Mouse (Mus musculus) liver, postnatal 0 days (tissue): ENCODE data around the gene Armc8. TPM values are rescaled to one million over a fixed set of nuclear protein-coding genes. Genes with fewer than 3 reads are reported as not detected.
A peak's percentile ranks its signal among the peaks of the same experiment; 100 is the strongest.

Source experiments
- ATAC-seq: fragments of 200-750 bp; cut with Nextera tagmentation; 2 replicates; pipeline ENCODE4 v1.8.0; 2017; ENCODE audit warnings: mild to moderate bottlenecking, moderate library complexity
- DNase-seq: peaks from one replicate; pipeline ENCODE4 v3.0.0-alpha.2; 2016
- H3K27ac ChIP-seq: fragments of 300-500 bp; sonication (generic); 2 replicates; pipeline ENCODE4 v1.5.1; 2014; ENCODE audit warnings: antibody characterized with exemption, moderate library complexity, mild to moderate bottlenecking, low read depth
- H3K27me3 ChIP-seq: fragments of 300-500 bp; sonication (generic); 2 replicates; pipeline ENCODE4 v1.6.1; 2014; ENCODE audit warnings: low read length, control low read depth, mixed read lengths; ENCODE audit not compliant: insufficient read depth
- H3K36me3 ChIP-seq: fragments of 300-500 bp; sonication (generic); replicated peaks from 2 replicates; pipeline ENCODE4 v1.6.1; 2014; ENCODE audit warnings: mild to moderate bottlenecking, control low read depth, low read length, moderate library complexity, mixed read lengths; ENCODE audit not compliant: insufficient read depth
- H3K4me1 ChIP-seq: fragments of 300-500 bp; sonication (generic); 2 replicates; pipeline ENCODE4 v1.6.1; 2014; ENCODE audit warnings: antibody characterized with exemption, mild to moderate bottlenecking, control low read depth; ENCODE audit not compliant: insufficient read depth
- H3K4me2 ChIP-seq: fragments of 300-500 bp; sonication (generic); 2 replicates; pipeline ENCODE4 v1.6.1; 2014; ENCODE audit warnings: low read depth, mild to moderate bottlenecking, low read length, moderate library complexity, mixed read lengths
- H3K4me3 ChIP-seq: fragments of 300-500 bp; sonication (generic); 2 replicates; pipeline ENCODE4 v1.5.1; 2014; ENCODE audit warnings: low read depth, low read length
- H3K9ac ChIP-seq: fragments of 300-500 bp; sonication (generic); replicated peaks from 2 replicates; pipeline ENCODE4 v1.6.1; 2014; ENCODE audit warnings: mild to moderate bottlenecking, moderate library complexity
- H3K9me3 ChIP-seq: fragments of 300-500 bp; sonication (generic); 2 replicates; pipeline ENCODE4 v1.6.1; 2016; ENCODE audit warnings: mild to moderate bottlenecking, control low read depth, low read length, mixed read lengths
- CTCF ChIP-seq: sonication (generic); IDR thresholded peaks from 2 replicates; pipeline ENCODE4 v1.5.1; 2016; ENCODE audit warnings: antibody characterized with exemption, low read depth
- EP300 ChIP-seq: IDR thresholded peaks from 2 replicates; pipeline ENCODE4 v1.6.1; 2016; ENCODE audit warnings: antibody characterized with exemption, low read depth, mild to moderate bottlenecking
- WGBS: fragments of 180-500 bp; shearing (Covaris S2); extraction: QIAGEN DNeasy Blood & Tissue Kit; methylation state at CpG from one replicate; pipeline ENCODE4 v1.1.7; 2014; ENCODE audit not compliant: insufficient replicate concordance; 5-methylcytosine and 5-hydroxymethylcytosine counted together
- polyA plus RNA-seq: library from polyadenylated mRNA; unstranded; fragments of >200 nt; fragmentation: Nextera tagmentation; extraction: Ambion mirVana; gene quantifications from 2 replicates; pipeline ENCODE4 v1.2.1, GENCODE M21; 2015

Armc8 gene
- polyA plus RNA-seq, 1 experiment from 2014 or later = 7.9 TPM

DNA sequence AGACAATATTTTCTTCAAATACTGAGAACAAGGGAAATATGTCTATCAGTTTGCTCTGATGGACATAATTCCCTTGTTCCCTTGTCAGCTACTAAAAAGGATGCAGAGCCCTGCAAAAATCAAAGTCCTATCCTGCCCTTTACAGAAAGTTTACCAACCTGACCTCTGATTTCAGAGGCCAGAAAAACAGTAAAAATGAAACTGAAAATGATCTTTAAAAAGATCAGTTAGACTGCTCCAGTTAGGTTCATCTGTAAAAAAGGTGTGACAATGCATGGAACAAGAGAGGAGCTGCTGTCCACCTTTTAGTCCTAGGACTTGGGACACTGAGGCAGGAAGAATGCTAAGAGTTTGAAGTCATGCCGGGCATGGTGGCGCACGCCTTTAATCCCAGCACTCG lies 77.6 kb downstream of the Armc8 start:
- WGBS = 95% methylated on average over 4 of the region's 4 CpGs
- Histone ChIP-seq H3K4me2 (no peak overlapping the region), H3K27ac (no peak overlapping the region), H3K4me1 (no peaks in the 10 kb centered on the region), H3K4me3 (no peak overlapping the region), H3K9me3 (no peaks in the 10 kb centered on the region), H3K36me3 (peaks cover 23% of the 10 kb centered on the region), H3K9ac (no peak overlapping the region), H3K27me3 (no peaks in the 10 kb centered on the region)
- ATAC-seq = no peak
- no peak for DNase-seq
- no peak for TF ChIP-seq EP300
- TF ChIP-seq CTCF = no peak

DNA sequence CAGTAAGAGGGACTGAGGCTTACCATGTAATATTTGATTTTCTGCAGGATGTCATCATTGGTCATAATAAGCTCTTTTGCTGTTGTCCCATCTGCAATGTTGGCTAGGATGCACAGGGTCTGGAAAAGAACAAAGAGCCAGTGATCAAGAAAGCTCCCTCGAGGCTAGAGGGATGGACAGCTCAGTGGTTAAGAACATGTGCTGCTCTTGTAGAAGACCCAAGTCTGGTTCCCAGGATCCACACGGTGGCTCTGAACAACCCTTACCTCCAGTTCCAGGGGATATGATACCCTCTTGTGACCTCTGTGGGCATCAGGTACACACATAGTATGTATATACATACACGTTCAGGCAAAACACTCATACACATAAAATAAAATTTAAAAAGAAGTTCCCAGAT lies 80.9 kb downstream of the Armc8 start:
- no peak for ATAC-seq
- peaks cover 27% of the 10 kb centered on the region for H3K36me3 ChIP-seq
- H3K27ac ChIP-seq = no peak overlapping the region
- no peaks in the 10 kb centered on the region for H3K27me3 ChIP-seq
- H3K9me3 ChIP-seq = no peaks in the 10 kb centered on the region
- no peaks in the 10 kb centered on the region for H3K4me1 ChIP-seq
- no peak overlapping the region for H3K4me2 ChIP-seq
- no peak for TF ChIP-seq EP300
- no peak for TF ChIP-seq CTCF
- 77% methylated on average over 3 of the region's 3 CpGs for WGBS
- H3K4me3 ChIP-seq = no peak overlapping the region
- DNase-seq = no peak
- H3K9ac ChIP-seq = no peak overlapping the region

DNA sequence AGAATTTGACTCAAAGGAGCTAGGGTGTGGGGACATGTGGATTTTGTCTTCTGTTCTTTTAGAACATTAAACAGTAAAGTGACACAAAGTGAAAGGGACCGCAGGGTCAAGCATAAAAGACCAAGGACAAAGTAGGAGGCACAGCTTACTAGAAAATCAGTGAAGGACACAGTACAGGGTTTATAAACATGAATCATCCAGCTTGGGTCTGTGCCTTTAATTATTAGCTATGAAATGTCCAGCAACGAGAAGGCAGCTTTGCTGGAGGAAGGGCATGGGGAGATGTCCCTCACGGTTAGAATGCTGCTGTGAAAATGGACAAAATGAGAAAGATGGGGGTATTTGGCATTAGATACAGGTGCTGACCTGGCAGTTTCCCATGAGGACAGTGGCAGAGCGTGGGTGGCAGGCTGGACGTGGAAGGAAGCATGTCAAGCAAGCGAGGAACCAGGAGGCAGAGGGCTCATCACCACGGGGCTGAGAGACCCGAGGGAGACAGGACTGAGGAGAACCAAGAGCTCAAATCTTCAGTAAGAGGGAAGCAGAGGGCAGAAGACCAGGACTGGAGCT lies 81.5 kb downstream of the Armc8 start:
- TF ChIP-seq CTCF = no peak
- TF ChIP-seq EP300 = no peak
- DNase-seq = no peak
- no peaks in the 10 kb centered on the region for H3K27me3 ChIP-seq
- no peaks in the 10 kb centered on the region for H3K4me1 ChIP-seq
- 87% methylated on average over 8 of the region's 8 CpGs for WGBS
- H3K27ac ChIP-seq = no peak overlapping the region
- H3K9me3 ChIP-seq = no peaks in the 10 kb centered on the region
- no peak overlapping the region for H3K9ac ChIP-seq
- peaks cover 27% of the 10 kb centered on the region for H3K36me3 ChIP-seq
- no peak for ATAC-seq
- no peak overlapping the region for H3K4me2 ChIP-seq
- H3K4me3 ChIP-seq = no peak overlapping the region

DNA sequence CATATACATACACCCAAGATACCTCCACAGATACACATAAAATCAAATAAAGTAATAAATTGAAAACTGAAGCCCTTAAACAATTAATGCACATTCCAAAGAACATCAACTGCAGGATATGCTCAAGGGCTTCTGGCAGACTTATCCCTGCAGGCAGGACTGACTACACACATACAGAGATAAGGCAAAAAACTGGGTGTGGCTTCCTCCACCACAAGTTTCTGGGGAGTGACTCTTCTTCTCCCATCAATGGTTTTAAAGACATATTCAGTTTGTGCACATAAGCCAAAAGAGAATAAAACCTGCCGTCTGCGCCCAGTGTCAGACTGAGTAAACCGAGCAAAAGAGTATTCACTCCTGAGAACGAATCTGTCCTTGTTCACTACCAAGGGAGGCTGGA lies 83.6 kb downstream of the Armc8 start:
- no peak overlapping the region for H3K4me2 ChIP-seq
- TF ChIP-seq EP300 = no peak; the same call in 1 of the 2 replicates
- TF ChIP-seq CTCF = no peak
- peak; percentile 45; the same call in 1 of the 2 replicates for ATAC-seq
- peaks cover 27% of the 10 kb centered on the region for H3K36me3 ChIP-seq
- no peaks in the 10 kb centered on the region for H3K9me3 ChIP-seq
- H3K4me3 ChIP-seq = no peak overlapping the region
- H3K9ac ChIP-seq = no peak overlapping the region
- no peaks in the 10 kb centered on the region for H3K27me3 ChIP-seq
- H3K4me1 ChIP-seq = no peaks in the 10 kb centered on the region
- 81% methylated on average over 4 of the region's 4 CpGs for WGBS
- H3K27ac ChIP-seq = no peak overlapping the region
- no peak for DNase-seq

DNA sequence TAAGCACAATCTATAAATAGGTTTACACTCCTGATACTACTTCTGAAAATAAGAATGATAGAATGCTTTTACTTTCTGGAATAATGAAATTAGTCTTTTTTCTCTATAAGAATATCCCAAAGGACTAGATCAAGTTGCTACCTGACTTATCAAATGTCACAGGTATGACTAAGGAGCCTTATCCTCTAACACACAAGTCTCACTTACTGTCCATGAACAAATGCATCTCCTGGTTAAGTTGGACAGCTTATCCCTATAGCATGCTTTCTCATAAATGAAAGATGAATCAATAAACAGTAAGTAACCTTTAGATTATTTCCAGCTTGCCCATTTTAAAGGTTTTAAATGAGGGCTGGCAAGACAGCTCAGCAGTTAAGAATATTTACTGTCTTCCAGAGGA lies 84.1 kb downstream of the Armc8 start:
- Histone ChIP-seq H3K4me3 (no peak overlapping the region), H3K36me3 (peaks cover 27% of the 10 kb centered on the region), H3K9ac (no peak overlapping the region), H3K27ac (no peak overlapping the region), H3K4me1 (no peaks in the 10 kb centered on the region), H3K27me3 (no peaks in the 10 kb centered on the region), H3K9me3 (no peaks in the 10 kb centered on the region), H3K4me2 (no peak overlapping the region)
- no peak for ATAC-seq
- TF ChIP-seq CTCF (no peak), EP300 (no peak)
- DNase-seq = no peak

DNA sequence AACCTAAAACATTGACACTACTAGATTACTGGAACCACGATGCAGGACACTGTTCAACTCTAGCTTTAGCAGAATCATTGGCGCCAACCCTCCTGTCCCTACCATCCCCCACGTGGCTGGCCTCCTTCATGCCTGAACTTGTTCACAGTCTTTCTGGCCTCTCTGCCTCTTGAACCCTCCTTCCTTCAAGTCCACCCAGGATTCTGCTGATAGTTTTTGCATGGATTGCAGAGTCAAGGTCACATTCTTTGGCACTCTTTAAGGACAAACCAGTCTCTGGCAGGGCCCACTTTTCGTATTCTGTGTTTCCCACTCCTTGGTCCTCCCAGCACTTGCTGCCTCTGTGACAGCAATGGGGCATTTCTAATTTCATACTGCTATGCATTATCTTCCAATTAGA lies 85.5 kb downstream of the Armc8 start:
- Histone ChIP-seq H3K27ac (no peak overlapping the region), H3K36me3 (peaks cover 27% of the 10 kb centered on the region), H3K4me3 (no peak overlapping the region), H3K27me3 (no peaks in the 10 kb centered on the region), H3K4me2 (no peak overlapping the region), H3K9ac (no peak overlapping the region), H3K4me1 (no peaks in the 10 kb centered on the region), H3K9me3 (no peaks in the 10 kb centered on the region)
- no peak for ATAC-seq
- no peak for TF ChIP-seq CTCF
- no peak for DNase-seq
- 83% methylated on average over 4 of the region's 4 CpGs for WGBS

DNA sequence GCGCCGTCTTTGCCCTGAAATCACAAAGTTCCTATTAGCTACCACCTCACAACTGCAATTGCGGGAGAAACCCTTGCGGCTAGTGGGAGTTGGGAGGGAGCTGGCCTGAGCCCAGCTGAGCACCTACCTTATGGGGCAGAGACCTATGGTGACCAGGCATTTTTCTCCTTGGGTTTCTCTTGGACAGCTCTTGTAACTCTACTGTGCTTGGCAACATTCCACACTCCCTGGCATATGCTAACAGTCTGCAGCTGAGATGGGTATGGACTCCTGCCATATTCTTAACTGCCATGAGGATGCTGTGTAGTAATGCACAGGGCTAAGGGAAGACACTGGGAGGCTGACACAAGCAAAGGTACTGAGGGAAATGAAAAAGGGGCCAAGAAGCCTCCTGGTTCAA lies 87.9 kb downstream of the Armc8 start:
- TF ChIP-seq CTCF = no peak
- no peak for TF ChIP-seq EP300
- Histone ChIP-seq H3K27me3 (no peaks in the 10 kb centered on the region), H3K4me2 (no peak overlapping the region), H3K4me3 (no peak overlapping the region), H3K9ac (no peak overlapping the region), H3K27ac (no peak overlapping the region), H3K36me3 (peaks cover 6% of the 10 kb centered on the region), H3K4me1 (no peaks in the 10 kb centered on the region), H3K9me3 (no peaks in the 10 kb centered on the region)
- WGBS = 89% methylated on average over 4 of the region's 4 CpGs
- ATAC-seq = no peak
- no peak for DNase-seq
